Mouse (Mus musculus) MEL (cell line): Measurements from ENCODE around the gene Gm4491.

ENCODE experiments used
- CTCF ChIP-seq, 3 experiments: IDR thresholded peaks in 2 of 3; conservative IDR thresholded peaks in 1 of 3; 2 replicates each; pipeline ENCODE4 v1.5.1; 2011 to 2012; ENCODE audit warnings: low read length in 3 of 3, low read depth in 2 of 3, mild to moderate bottlenecking in 2 of 3, improper control_type of control experiment in 1 of 3, inconsistent platforms in 1 of 3, mixed read lengths in 1 of 3, moderate library complexity in 1 of 3; ENCODE audit not compliant: control insufficient read depth in 1 of 3, insufficient read depth in 1 of 3, poor library complexity in 1 of 3, severe bottlenecking in 1 of 3
- EP300 ChIP-seq, 2 experiments: IDR thresholded peaks; 2 replicates each; pipeline ENCODE4 v1.6.1; 2011; ENCODE audit warnings: improper control_type of control experiment in 2 of 2, low read length in 2 of 2, low read depth in 1 of 2, mild to moderate bottlenecking in 1 of 2
- HCFC1 ChIP-seq: IDR thresholded peaks from 2 replicates; pipeline ENCODE4 v1.6.1; 2012; ENCODE audit warnings: low read depth, mild to moderate bottlenecking, inconsistent platforms, low read length, improper control_type of control experiment, moderate library complexity
- KAT2A ChIP-seq: conservative IDR thresholded peaks from 2 replicates; pipeline ENCODE4 v1.6.1; 2012; ENCODE audit warnings: low read depth, low read length, improper control_type of control experiment, inconsistent platforms
- MXI1 ChIP-seq: IDR thresholded peaks from 2 replicates; pipeline ENCODE4 v1.6.1; 2011; ENCODE audit warnings: mild to moderate bottlenecking, low read depth, low read length, improper control_type of control experiment
- TBP ChIP-seq: IDR thresholded peaks from 2 replicates; pipeline ENCODE4 v1.8.0; 2011; ENCODE audit warnings: low read depth, low read length, improper control_type of control experiment
- USF2 ChIP-seq, 2 experiments: IDR thresholded peaks; 2 replicates each; pipeline ENCODE4 v1.6.1; 2011 to 2012; ENCODE audit warnings: improper control_type of control experiment in 2 of 2, low read length in 2 of 2, borderline replicate concordance in 1 of 2, inconsistent platforms in 1 of 2, low read depth in 1 of 2, mild to moderate bottlenecking in 1 of 2; ENCODE audit not compliant: insufficient read depth in 1 of 2
- ZC3H11A ChIP-seq: IDR thresholded peaks from 2 replicates; pipeline ENCODE4 v1.6.1; 2012; ENCODE audit warnings: low read depth, mild to moderate bottlenecking, inconsistent platforms, low read length, improper control_type of control experiment
- ZKSCAN1 ChIP-seq: IDR thresholded peaks from 2 replicates; pipeline ENCODE4 v1.6.1; 2012; ENCODE audit warnings: low read depth, mild to moderate bottlenecking, inconsistent platforms, low read length, improper control_type of control experiment, moderate library complexity

GRCm38 (mm10) chr14:57082863-57083262, 32.8 kb downstream of the Gm4491 start:
- TF ChIP-seq ZKSCAN1 = no peak
- no peak for TF ChIP-seq KAT2A
- no peak for TF ChIP-seq CTCF (IDR thresholded peaks at IDR 0.05 in 2 of 3, conservative IDR thresholded peaks at IDR 0.05 in 1 of 3; ENCODE audit: control insufficient read depth in 1 of 3, insufficient read depth in 1 of 3, low read depth in 2 of 3, low read length in 3 of 3, poor library complexity in 1 of 3, severe bottlenecking in 1 of 3)
- no peak for TF ChIP-seq EP300 (IDR thresholded peaks at IDR 0.05; ENCODE audit: low read depth in 1 of 2, low read length in 2 of 2)
- no peak for TF ChIP-seq MXI1
- no peak for TF ChIP-seq ZC3H11A
- no peak for TF ChIP-seq USF2 (IDR thresholded peaks at IDR 0.05; ENCODE audit: borderline replicate concordance in 1 of 2, insufficient read depth in 1 of 2, low read depth in 1 of 2, low read length in 2 of 2)
- TF ChIP-seq HCFC1 = no peak
- TF ChIP-seq TBP = no peak
